Mouse (Mus musculus): Measurements from ENCODE around the gene Gm43064. TPM values are rescaled to one million over a fixed set of nuclear protein-coding genes. Genes with fewer than 3 reads are reported as not detected.

The Gm43064 gene
- polyA plus RNA-seq (2014; fragmentation: Nextera tagmentation; extraction: Ambion mirVana) = 0.08 TPM in 1 of 2 replicates, not detected in the other

GRCm38 (mm10) chr3:103808891-103809798 lies at the start of gene Gm43064, which contains the start of the genes Dclre1b and Ap4b1:
TSS of gene Gm43064 (plus strand) at chr3:103809573.
TSS of gene Dclre1b (minus strand) at chr3:103809444.
TSS of gene Ap4b1 (plus strand) at chr3:103809520.
- H3K4me3 ChIP-seq (ENCODE audit: low read depth, low read length) = peak within 1 kb of the TSS; percentile 79
- H3K27me3 ChIP-seq (ENCODE audit: control insufficient read depth, insufficient read depth, low read length) = no peaks in the 10 kb centered on the region
- no peaks in the 10 kb centered on the region for H3K9me3 ChIP-seq (ENCODE audit: control insufficient read depth, low read length)
- DNase-seq (ENCODE audit: low spot score) (peak; percentile 94), ATAC-seq (ENCODE audit: insufficient number of reproducible peaks, low FRiP score, low TSS enrichment, low read depth) (peak; percentile 96)
- peak within 1 kb of the TSS; percentile 63; the same call in 1 of the 2 replicates for H3K27ac ChIP-seq (replicated peaks; ENCODE audit: low read depth, low read length)
- no peaks in the 10 kb centered on the region; the same call in 1 of the 2 replicates for H3K36me3 ChIP-seq (ENCODE audit: control insufficient read depth, insufficient read depth, low read length)
- WGBS = under 1% methylated on average over 58 of the region's 70 CpGs
- H3K4me1 ChIP-seq (ENCODE audit: control insufficient read depth, insufficient read depth, low read length) = no peaks in the 10 kb centered on the region
- H3K4me2 ChIP-seq (ENCODE audit: low read depth, severe bottlenecking) = peak within 1 kb of the TSS; percentile 81
- peak within 1 kb of the TSS; percentile 83 for H3K9ac ChIP-seq (ENCODE audit: low read length)

- Histone ChIP-seq H3K27me3 (ENCODE audit: control insufficient read depth, insufficient read depth, low read length) (no peaks in the 10 kb centered on the region), H3K4me3 (ENCODE audit: low read depth, low read length) (no peak overlapping the region), H3K4me2 (ENCODE audit: low read depth, severe bottlenecking) (no peak overlapping the region), H3K27ac (replicated peaks; ENCODE audit: low read depth, low read length) (no peak overlapping the region), H3K4me1 (ENCODE audit: control insufficient read depth, insufficient read depth, low read length) (no peaks in the 10 kb centered on the region), H3K9ac (ENCODE audit: low read length) (no peak overlapping the region), H3K36me3 (ENCODE audit: control insufficient read depth, insufficient read depth, low read length) (peaks cover 8% of the 10 kb centered on the region; the same call in 1 of the 2 replicates), H3K9me3 (ENCODE audit: control insufficient read depth, low read length) (no peaks in the 10 kb centered on the region)
- no peak for ATAC-seq (ENCODE audit: insufficient number of reproducible peaks, low FRiP score, low TSS enrichment, low read depth)
- no peak for DNase-seq (ENCODE audit: low spot score)
- 87% methylated on average over 3 of the region's 3 CpGs for WGBS
Observed at GRCm38 (mm10) chr3:103766789-103767188, 42.6 kb upstream of the Gm43064 start.

GRCm38 (mm10) chr3:103771531-103772130 lies 37.7 kb upstream of the Gm43064 start:
- H3K27ac ChIP-seq (replicated peaks; ENCODE audit: low read depth, low read length) = no peak overlapping the region
- H3K9ac ChIP-seq (ENCODE audit: low read length) = no peak overlapping the region
- no peak overlapping the region for H3K4me3 ChIP-seq (ENCODE audit: low read depth, low read length)
- 91% methylated on average over 9 of the region's 9 CpGs for WGBS
- H3K4me2 ChIP-seq (ENCODE audit: low read depth, severe bottlenecking) = no peak overlapping the region
- H3K9me3 ChIP-seq (ENCODE audit: control insufficient read depth, low read length) = no peaks in the 10 kb centered on the region
- ATAC-seq (ENCODE audit: insufficient number of reproducible peaks, low FRiP score, low TSS enrichment, low read depth) (no peak), DNase-seq (ENCODE audit: low spot score) (no peak)
- H3K4me1 ChIP-seq (ENCODE audit: control insufficient read depth, insufficient read depth, low read length) = no peaks in the 10 kb centered on the region
- no peaks in the 10 kb centered on the region for H3K27me3 ChIP-seq (ENCODE audit: control insufficient read depth, insufficient read depth, low read length)
- no peaks in the 10 kb centered on the region; the same call in 1 of the 2 replicates for H3K36me3 ChIP-seq (ENCODE audit: control insufficient read depth, insufficient read depth, low read length)

- DNase-seq (ENCODE audit: low spot score) = no peak
- WGBS = 88% methylated on average over 4 of the region's 4 CpGs
- no peak for ATAC-seq (ENCODE audit: insufficient number of reproducible peaks, low FRiP score, low TSS enrichment, low read depth)
- Histone ChIP-seq H3K27ac (replicated peaks; ENCODE audit: low read depth, low read length) (no peak overlapping the region), H3K4me1 (ENCODE audit: control insufficient read depth, insufficient read depth, low read length) (no peaks in the 10 kb centered on the region), H3K9ac (ENCODE audit: low read length) (no peak overlapping the region), H3K4me3 (ENCODE audit: low read depth, low read length) (no peak overlapping the region), H3K9me3 (ENCODE audit: control insufficient read depth, low read length) (no peaks in the 10 kb centered on the region), H3K36me3 (ENCODE audit: control insufficient read depth, insufficient read depth, low read length) (peaks cover 7% of the 10 kb centered on the region; the same call in 1 of the 2 replicates), H3K4me2 (ENCODE audit: low read depth, severe bottlenecking) (no peak overlapping the region), H3K27me3 (ENCODE audit: control insufficient read depth, insufficient read depth, low read length) (no peaks in the 10 kb centered on the region)
Observed at GRCm38 (mm10) chr3:103772846-103773245, 36.5 kb upstream of the Gm43064 start.

- DNase-seq (ENCODE audit: low spot score) (no peak), ATAC-seq (ENCODE audit: insufficient number of reproducible peaks, low FRiP score, low TSS enrichment, low read depth) (no peak)
- WGBS = 90% methylated on average over 3 of the region's 3 CpGs
- no peaks in the 10 kb centered on the region for H3K27me3 ChIP-seq (ENCODE audit: control insufficient read depth, insufficient read depth, low read length)
- no peaks in the 10 kb centered on the region for H3K9me3 ChIP-seq (ENCODE audit: control insufficient read depth, low read length)
- peaks cover 8% of the 10 kb centered on the region; the same call in 1 of the 2 replicates for H3K36me3 ChIP-seq (ENCODE audit: control insufficient read depth, insufficient read depth, low read length)
- H3K9ac ChIP-seq (ENCODE audit: low read length) = no peak overlapping the region
- H3K4me2 ChIP-seq (ENCODE audit: low read depth, severe bottlenecking) = no peak overlapping the region
- H3K4me1 ChIP-seq (ENCODE audit: control insufficient read depth, insufficient read depth, low read length) = no peaks in the 10 kb centered on the region
- no peak overlapping the region for H3K27ac ChIP-seq (replicated peaks; ENCODE audit: low read depth, low read length)
- no peak overlapping the region for H3K4me3 ChIP-seq (ENCODE audit: low read depth, low read length)
Observed at GRCm38 (mm10) chr3:103773508-103773907, 35.9 kb upstream of the Gm43064 start.

GRCm38 (mm10) chr3:103774009-103774408 lies 35.4 kb upstream of the Gm43064 start:
- Histone ChIP-seq H3K4me2 (ENCODE audit: low read depth, severe bottlenecking) (no peak overlapping the region), H3K36me3 (ENCODE audit: control insufficient read depth, insufficient read depth, low read length) (peaks cover 8% of the 10 kb centered on the region; the same call in 1 of the 2 replicates), H3K4me1 (ENCODE audit: control insufficient read depth, insufficient read depth, low read length) (no peaks in the 10 kb centered on the region), H3K27me3 (ENCODE audit: control insufficient read depth, insufficient read depth, low read length) (no peaks in the 10 kb centered on the region), H3K27ac (replicated peaks; ENCODE audit: low read depth, low read length) (no peak overlapping the region), H3K9ac (ENCODE audit: low read length) (no peak overlapping the region), H3K9me3 (ENCODE audit: control insufficient read depth, low read length) (no peaks in the 10 kb centered on the region), H3K4me3 (ENCODE audit: low read depth, low read length) (no peak overlapping the region)
- DNase-seq (ENCODE audit: low spot score) = no peak
- 93% methylated on average over 15 of the region's 15 CpGs for WGBS
- no peak for ATAC-seq (ENCODE audit: insufficient number of reproducible peaks, low FRiP score, low TSS enrichment, low read depth)

GRCm38 (mm10) chr3:103777940-103778339 lies 31.4 kb upstream of the Gm43064 start:
- Histone ChIP-seq H3K9ac (ENCODE audit: low read length) (no peak overlapping the region), H3K9me3 (ENCODE audit: control insufficient read depth, low read length) (no peaks in the 10 kb centered on the region), H3K27me3 (ENCODE audit: control insufficient read depth, insufficient read depth, low read length) (no peaks in the 10 kb centered on the region), H3K27ac (replicated peaks; ENCODE audit: low read depth, low read length) (no peak overlapping the region), H3K4me2 (ENCODE audit: low read depth, severe bottlenecking) (no peak overlapping the region), H3K4me1 (ENCODE audit: control insufficient read depth, insufficient read depth, low read length) (no peaks in the 10 kb centered on the region), H3K36me3 (ENCODE audit: control insufficient read depth, insufficient read depth, low read length) (peaks cover 8% of the 10 kb centered on the region; the same call in 1 of the 2 replicates), H3K4me3 (ENCODE audit: low read depth, low read length) (no peak overlapping the region)
- DNase-seq (ENCODE audit: low spot score) (no peak), ATAC-seq (ENCODE audit: insufficient number of reproducible peaks, low FRiP score, low TSS enrichment, low read depth) (no peak)
- 90% methylated on average over 11 of the region's 11 CpGs for WGBS

GRCm38 (mm10) chr3:103778660-103779059 lies 30.7 kb upstream of the Gm43064 start:
- no peak overlapping the region for H3K27ac ChIP-seq (replicated peaks; ENCODE audit: low read depth, low read length)
- ATAC-seq (ENCODE audit: insufficient number of reproducible peaks, low FRiP score, low TSS enrichment, low read depth) (no peak), DNase-seq (ENCODE audit: low spot score) (no peak)
- WGBS = 88% methylated on average over 6 of the region's 6 CpGs
- H3K4me2 ChIP-seq (ENCODE audit: low read depth, severe bottlenecking) = no peak overlapping the region
- H3K27me3 ChIP-seq (ENCODE audit: control insufficient read depth, insufficient read depth, low read length) = no peaks in the 10 kb centered on the region
- no peak overlapping the region for H3K9ac ChIP-seq (ENCODE audit: low read length)
- H3K9me3 ChIP-seq (ENCODE audit: control insufficient read depth, low read length) = no peaks in the 10 kb centered on the region
- peaks cover 8% of the 10 kb centered on the region; the same call in 1 of the 2 replicates for H3K36me3 ChIP-seq (ENCODE audit: control insufficient read depth, insufficient read depth, low read length)
- no peak overlapping the region for H3K4me3 ChIP-seq (ENCODE audit: low read depth, low read length)
- no peaks in the 10 kb centered on the region for H3K4me1 ChIP-seq (ENCODE audit: control insufficient read depth, insufficient read depth, low read length)

Data from limb, embryonic 11.5 days (tissue).